Mouse (Mus musculus): Measurements from ENCODE around the gene Prok1.

The Prok1 gene

GRCm38 (mm10) chr3:107238051-107238450 lies 1.5 kb downstream of the Prok1 start:
- in situ Hi-C loops (cut with MboI), result no loop called here

- in situ Hi-C loops (cut with MboI), result no loop called here
These were observed 5.6 kb downstream of the Prok1 start for GRCm38 (mm10) chr3:107233945-107234344.

DNA sequence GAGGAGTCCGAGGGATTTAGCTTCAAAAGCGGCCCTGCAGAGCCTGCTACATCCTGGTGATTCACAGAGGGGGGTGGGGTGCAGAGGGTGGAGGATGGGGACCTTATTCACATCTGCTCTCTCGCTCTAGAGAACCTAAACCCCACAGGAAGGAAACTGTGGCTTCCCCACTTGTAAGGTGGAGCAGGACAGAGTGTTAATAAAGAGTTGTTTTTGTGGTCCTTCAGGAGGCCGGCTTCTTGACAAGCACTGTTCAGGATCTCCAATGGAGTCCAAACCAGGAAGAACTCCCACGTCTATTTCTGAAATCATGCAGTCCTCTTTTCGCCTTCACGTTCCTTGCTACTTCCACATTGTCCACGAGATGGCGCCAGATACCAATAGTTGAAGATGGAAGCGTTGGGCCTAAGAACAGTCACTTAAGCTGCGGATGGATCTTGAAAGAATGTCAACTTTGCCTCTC lies 6.1 kb downstream of the Prok1 start:
- in situ Hi-C loops (cut with MboI), result no loop called here

DNA sequence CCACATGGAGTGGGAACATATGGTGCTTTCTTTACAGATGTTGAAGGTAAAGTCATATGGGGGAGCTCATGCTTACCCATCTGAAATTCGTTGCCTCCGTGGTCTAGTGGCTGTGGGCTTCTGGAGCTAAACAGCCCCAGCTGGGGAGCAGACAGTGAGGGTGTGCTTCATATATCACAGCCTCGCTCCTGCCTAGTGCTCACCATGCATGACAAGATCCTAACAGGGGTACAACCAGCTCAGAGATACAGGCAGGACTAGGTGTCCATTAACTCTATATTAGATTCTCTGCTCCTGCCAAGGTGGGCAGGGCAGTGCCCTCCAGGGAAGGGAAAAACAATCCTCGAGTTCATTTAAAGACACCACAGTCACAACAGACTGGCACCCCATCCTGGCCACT lies 8.3 kb downstream of the Prok1 start:
- in situ Hi-C loops (cut with MboI), result no loop called here

GRCm38 (mm10) chr3:107230527-107230926 lies 9.0 kb downstream of the Prok1 start, which contains the start of gene A630076J17Rik:
Gene A630076J17Rik (plus strand): TSS chr3:107230614.
- in situ Hi-C loops (cut with MboI), result no loop called here

DNA sequence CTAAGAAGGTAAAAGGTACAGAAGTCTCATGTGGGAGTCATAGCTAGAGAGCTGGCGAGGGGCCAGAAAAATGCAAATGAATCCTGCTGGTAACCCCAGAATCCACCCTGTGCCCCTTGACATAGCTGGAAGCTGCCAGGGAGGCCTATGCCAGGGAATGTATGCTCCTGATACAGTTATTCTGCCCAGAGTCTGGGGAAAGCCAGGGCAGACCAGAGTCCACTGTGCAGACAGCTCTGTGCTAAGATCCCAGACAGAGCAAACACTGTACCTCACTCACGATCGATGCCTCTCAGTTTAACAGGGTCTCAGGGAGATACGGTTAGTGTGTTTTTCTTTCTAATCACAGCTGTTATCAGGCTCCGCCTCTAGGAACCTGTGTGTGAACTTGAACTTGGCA lies 9.7 kb downstream of the Prok1 start:
- in situ Hi-C loops (cut with MboI), result no loop called here

GRCm38 (mm10) chr3:107229221-107229620 lies 10.3 kb downstream of the Prok1 start:
- in situ Hi-C loops (cut with MboI), result no loop called here

GRCm38 (mm10) chr3:107225820-107226219 lies 13.7 kb downstream of the Prok1 start:
- in situ Hi-C loops (cut with MboI), result no loop called here

DNA sequence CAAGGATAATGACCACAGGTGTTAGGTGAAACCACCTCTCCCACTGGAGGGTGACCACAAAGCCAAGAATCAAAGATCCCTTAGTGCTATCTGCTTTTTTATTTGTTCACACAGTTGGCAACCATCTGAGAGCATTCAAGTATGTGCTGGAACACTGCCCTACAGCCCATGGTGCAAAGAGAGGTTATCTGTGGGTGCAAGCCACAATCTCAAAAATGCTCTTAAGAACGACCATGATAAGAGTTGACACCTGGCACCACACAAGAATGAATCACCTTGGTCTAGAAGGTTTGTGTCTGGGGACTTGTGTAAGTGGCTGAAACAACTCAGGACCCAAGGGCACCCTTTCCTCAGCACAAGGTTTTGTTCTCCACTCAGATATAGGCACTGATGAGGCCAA lies 16.3 kb downstream of the Prok1 start:
- in situ Hi-C loops (cut with MboI), result no loop called here

GRCm38 (mm10) chr3:107221608-107222007 lies 17.9 kb downstream of the Prok1 start, which contains the start of gene Cym:
Gene Cym (minus strand): TSS chr3:107221732.
- in situ Hi-C loops (cut with MboI), result no loop called here

DNA sequence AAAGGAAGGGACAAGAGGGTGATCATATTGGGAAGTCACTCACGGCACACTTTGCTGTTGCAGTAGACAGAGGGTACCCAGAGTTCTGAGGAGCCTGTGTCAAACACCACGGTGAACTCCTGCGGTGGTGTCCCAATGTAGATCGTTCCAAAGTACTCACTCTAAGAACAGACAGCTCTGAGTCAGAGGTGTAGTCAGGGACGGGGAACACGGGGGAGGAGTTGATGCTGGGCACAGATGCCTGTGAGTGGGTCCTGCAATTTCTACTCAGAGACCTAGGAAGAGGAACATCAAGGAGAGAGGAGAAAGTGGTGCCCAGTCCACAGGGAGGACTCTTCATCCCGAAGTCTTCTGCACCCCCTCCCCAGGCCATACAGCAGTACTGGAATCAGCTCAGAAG lies 20.9 kb downstream of the Prok1 start:
- in situ Hi-C loops (cut with MboI), result loop anchor here (10.0 kb wide), 1 partner anchor 246 kb away; no protein-coding TSS in a partner anchor

DNA sequence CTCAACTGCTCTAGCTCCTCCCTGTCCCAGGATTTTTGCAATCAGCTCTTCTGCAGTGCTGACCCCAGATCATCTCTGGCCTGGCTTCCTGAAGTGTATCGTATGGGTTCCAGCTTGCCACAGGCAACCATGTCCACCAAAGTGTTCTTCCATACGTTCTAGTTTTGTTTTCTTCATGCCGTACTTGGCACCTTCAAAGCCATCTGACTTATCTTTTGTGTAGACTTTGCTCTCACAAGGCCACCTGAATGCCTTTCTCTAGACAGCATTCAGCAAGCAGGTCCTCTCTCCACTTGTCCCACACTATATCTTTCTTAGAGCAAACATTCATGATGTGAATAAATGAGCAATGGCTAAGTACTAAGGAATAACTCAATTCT lies 22.4 kb downstream of the Prok1 start:
- in situ Hi-C loops (cut with MboI), result loop anchor here (10.0 kb wide), 1 partner anchor 248 kb away; no protein-coding TSS in a partner anchor

- in situ Hi-C loops (cut with MboI), result loop anchor here (10.0 kb wide), 1 partner anchor 248 kb away; no protein-coding TSS in a partner anchor
These were observed 23.0 kb downstream of the Prok1 start for GRCm38 (mm10) chr3:107216400-107217100.

DNA sequence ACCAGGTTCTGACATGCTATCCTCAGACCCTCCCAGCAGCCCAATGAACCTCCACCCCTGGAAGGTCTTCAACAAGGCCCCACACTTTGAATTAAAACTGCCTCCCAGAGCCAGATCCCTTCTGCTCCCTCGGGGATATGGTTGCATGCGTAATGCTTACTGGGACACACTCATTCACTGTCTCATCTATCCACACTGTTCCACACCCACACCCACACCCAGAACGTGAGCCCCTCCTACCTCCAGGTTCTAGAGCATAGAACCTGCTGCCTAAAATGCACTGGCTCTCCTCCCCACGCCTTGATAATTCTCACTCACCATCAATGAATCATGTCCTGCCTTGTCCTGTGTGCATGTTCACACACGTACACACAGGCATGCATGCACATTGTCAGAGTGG lies 24.9 kb downstream of the Prok1 start:
- in situ Hi-C loops (cut with MboI), result loop anchor here (10.0 kb wide), 1 partner anchor 250 kb away; no protein-coding TSS in a partner anchor

DNA sequence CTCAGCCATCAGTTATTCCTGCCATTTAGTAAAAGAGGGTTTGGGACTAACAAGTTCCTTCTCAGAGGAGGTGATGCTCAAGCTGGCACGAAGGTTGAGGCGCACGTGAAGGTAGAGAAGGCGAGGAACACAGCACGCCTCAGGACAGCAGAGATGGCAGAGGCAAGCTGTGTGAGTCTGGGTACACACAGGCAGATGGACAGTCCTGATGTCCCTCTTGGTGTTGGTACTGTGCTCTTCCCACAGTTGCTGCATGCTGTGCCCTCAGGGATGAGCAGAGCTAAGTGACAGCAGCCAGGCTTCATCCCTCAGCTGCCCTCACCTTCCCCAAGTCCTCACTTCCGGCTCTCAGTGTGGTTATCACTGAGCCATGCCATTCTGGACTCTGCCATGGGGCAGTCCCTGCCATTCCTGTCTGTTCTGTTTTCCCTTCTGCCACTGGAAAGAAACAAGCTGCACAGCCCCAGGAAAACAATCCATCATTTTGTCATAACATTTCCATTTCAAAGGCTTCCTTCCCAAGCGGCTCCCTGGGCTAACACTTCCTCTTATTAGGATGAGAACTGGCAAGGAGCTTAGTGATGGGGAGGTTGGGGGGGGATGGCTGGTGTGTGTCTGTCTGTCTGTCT lies 31.8 kb downstream of the Prok1 start:
- in situ Hi-C loops (cut with MboI), result no loop called here

DNA sequence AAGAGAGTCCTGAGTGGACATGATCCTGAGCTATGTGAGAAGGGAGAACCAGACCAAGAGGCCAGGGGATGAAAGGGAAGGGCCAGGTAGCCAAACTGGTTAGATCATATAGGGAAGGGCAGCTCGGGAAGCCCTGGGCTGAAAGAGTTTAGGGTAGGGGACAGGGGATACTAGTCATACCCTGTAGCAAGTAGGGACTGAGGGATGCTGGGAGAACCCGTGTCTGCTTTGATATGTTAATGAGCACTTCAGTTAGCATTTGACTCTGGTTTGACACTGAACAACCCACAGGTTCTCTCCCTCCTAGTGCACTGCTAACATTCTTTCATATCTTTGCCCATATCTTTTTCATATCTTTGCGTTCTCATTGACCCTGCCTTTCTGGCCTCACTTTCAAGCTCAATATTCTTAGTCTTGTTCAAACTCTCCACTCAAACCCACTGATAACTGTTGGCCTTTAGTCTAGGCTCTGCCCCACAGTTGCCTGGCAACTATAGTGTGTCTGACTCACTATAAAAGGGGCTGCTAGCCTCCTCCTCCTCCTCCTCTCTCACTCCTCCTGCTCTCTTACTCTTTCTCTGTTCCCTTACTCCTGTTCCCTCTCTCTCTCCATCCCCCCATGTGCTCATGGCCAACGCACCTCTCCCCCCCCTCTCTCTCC lies 32.9 kb downstream of the Prok1 start:
- in situ Hi-C loops (cut with MboI), result no loop called here

DNA sequence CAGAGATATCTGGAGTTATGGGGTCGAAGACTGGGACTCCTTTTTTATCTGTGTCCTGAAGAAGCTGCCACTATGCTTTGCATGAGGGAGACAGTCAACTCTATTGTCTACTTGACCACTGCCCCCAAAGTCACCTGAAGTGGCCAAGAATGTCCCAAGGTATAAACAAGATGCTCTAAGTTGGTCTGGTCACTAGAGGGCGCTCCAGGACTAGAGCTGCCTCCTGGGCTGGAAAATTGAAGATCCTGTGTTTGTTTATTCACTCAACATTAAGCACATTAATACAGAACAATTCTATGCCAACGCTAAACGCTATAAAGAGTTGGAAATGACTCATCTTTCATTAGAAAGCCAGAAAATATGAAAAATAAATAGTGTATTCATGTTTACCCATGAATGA lies 33.5 kb downstream of the Prok1 start:
- in situ Hi-C loops (cut with MboI), result no loop called here

- in situ Hi-C loops (cut with MboI), result no loop called here
These were observed 34.3 kb downstream of the Prok1 start for GRCm38 (mm10) chr3:107205170-107205569.

- in situ Hi-C loops (cut with MboI), result no loop called here
These were observed 35.1 kb downstream of the Prok1 start for GRCm38 (mm10) chr3:107204413-107204812.

- in situ Hi-C loops (cut with MboI), result no loop called here
These were observed 38.0 kb downstream of the Prok1 start for GRCm38 (mm10) chr3:107201310-107202180.

DNA sequence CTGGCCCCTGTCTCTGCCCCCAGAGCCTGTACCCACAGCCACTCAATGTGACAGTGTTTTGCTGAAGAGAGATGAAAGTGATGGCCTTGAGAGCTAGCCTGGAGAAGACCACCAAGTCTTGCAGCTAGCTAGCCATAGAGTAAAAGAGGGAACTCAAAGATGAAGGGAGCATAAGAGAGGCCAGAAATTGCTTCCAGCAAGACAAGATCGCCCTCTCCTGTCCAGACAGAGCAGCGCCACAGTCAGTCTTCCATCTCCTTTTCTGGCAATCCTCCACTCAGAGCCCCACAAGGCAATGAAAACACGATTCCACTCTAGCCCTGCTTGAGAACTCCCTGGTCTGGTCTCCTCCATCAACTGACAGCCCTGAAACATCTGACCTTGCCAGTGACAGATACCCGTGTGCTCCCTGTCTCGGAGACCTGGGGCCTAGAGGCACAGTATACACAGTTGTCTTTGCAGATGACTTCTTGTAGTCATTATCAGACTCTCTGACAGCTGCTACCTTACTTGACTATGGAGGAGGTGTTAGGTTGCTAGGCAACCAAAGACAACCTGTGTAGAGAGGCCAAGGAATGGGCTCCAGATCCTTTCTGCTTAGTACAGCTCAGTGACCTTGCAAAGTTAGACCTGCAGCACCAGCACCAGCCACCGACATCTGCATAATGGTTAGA lies 51.1 kb downstream of the Prok1 start:
- in situ Hi-C loops (cut with MboI), result no loop called here
